Mouse (Mus musculus): ENCODE results near the gene Zfp770. TPM values are rescaled to one million over a fixed set of nuclear protein-coding genes. Genes with fewer than 3 reads are reported as not detected.

The Zfp770 gene
- total and polyA plus RNA-seq, 3 experiments: 6.6 to 9.6 TPM; not detected in 1

- Histone ChIP-seq H3K79me2 (ENCODE audit: control insufficient read depth, insufficient read depth, low read length, poor library complexity) (peaks cover 26% of the 10 kb centered on the region), H3K9ac (ENCODE audit: control insufficient read depth, low read depth, low read length, poor library complexity, severe bottlenecking) (no peak overlapping the region), H3K4me1 (ENCODE audit: control insufficient read depth in 1 of 2, insufficient read depth in 2 of 2, low read length in 2 of 2) (peaks cover 5 to 7% of the 10 kb centered on the region in 2 experiments; a peak in 3 of 4 replicates), H3K27me3 (ENCODE audit: control insufficient read depth in 1 of 2, insufficient read depth in 2 of 2, low read length in 2 of 2) (no peaks in the 10 kb centered on the region; a peak in 1 of 4 replicates), H3K27ac (ENCODE audit: control insufficient read depth, low read depth, low read length) (no peak overlapping the region), H3K36me3 (ENCODE audit: control insufficient read depth in 1 of 2, insufficient read depth in 2 of 2, low read length in 2 of 2) (peaks cover 5 to 12% of the 10 kb centered on the region in 2 experiments), H3K9me3 (replicated peaks; ENCODE audit: insufficient read depth, low read length) (no peaks in the 10 kb centered on the region), H3K4me3 (ENCODE audit: control insufficient read depth in 1 of 2, insufficient read depth in 1 of 2, low read depth in 2 of 2, low read length in 2 of 2) (no peak overlapping the region)
- TF ChIP-seq KAT2A (conservative IDR thresholded peaks at IDR 0.05; ENCODE audit: low read depth, low read length) (no peak), USF2 (IDR thresholded peaks at IDR 0.05; ENCODE audit: borderline replicate concordance in 1 of 2, insufficient read depth in 1 of 2, low read depth in 1 of 2, low read length in 2 of 2) (no peak), NRF1 (IDR thresholded peaks at IDR 0.05; ENCODE audit: insufficient read depth, low read depth, low read length, poor library complexity, severe bottlenecking) (no peak), USF1 (IDR thresholded peaks at IDR 0.05; ENCODE audit: low read depth, low read length) (no peak), ELF1 (IDR thresholded peaks at IDR 0.05; ENCODE audit: low read depth, low read length) (no peak)
- DNase-seq (ENCODE audit: low read depth, low spot score): no peak
These were observed 28.0 kb downstream of the Zfp770 start for GRCm38 (mm10) chr2:114173248-114173647.

DNA sequence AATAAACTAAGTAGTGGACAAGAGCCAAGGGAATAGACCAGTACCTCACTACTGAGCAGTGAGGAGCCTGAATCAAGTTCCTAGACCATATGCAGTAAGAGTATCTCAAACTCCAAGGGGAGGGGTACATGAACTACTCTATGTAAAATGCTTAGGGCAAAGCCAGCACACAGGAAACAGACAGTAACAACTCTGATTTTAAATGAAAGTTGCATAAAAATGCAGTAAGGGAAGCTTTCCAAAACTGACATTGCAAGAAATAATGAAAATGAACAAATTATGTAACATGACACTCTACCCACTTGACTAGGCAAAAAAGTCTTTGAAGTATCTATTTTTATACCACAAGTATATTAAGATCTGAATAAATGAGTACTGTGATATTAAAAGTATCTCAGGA, 33.4 kb downstream of the Zfp770 start:
- no peaks in the 10 kb centered on the region for H3K9me3 ChIP-seq (replicated peaks; ENCODE audit: insufficient read depth, low read length)
- H3K27me3 ChIP-seq (ENCODE audit: control insufficient read depth in 1 of 2, insufficient read depth in 2 of 2, low read length in 2 of 2): no peaks in the 10 kb centered on the region
- peaks cover 0 to 2% of the 10 kb centered on the region in 2 experiments; a peak in 1 of 4 replicates for H3K4me1 ChIP-seq (ENCODE audit: control insufficient read depth in 1 of 2, insufficient read depth in 2 of 2, low read length in 2 of 2)
- TF ChIP-seq MAX (IDR thresholded peaks at IDR 0.05; ENCODE audit: low read length) (no peak), SMC3 (IDR thresholded peaks at IDR 0.05; ENCODE audit: low read depth, low read length) (no peak), ZKSCAN1 (IDR thresholded peaks at IDR 0.05; ENCODE audit: low read depth, low read length) (no peak), MAZ (IDR thresholded peaks at IDR 0.05; ENCODE audit: low read depth, low read length) (no peak), SIN3A (IDR thresholded peaks at IDR 0.05; ENCODE audit: low read length) (no peak), RCOR1 (IDR thresholded peaks at IDR 0.05; ENCODE audit: low read depth, low read length) (no peak), UBTF (IDR thresholded peaks at IDR 0.05; ENCODE audit: borderline replicate concordance, insufficient read depth, low read depth, low read length) (no peak), CHD1 (IDR thresholded peaks at IDR 0.05; ENCODE audit: low read depth, low read length) (no peak), BHLHE40 (IDR thresholded peaks at IDR 0.05; ENCODE audit: borderline replicate concordance, low read depth, low read length) (no peak), POLR2A (IDR thresholded peaks at IDR 0.05; ENCODE audit: control insufficient read depth in 1 of 2, insufficient read depth in 1 of 2, low read depth in 1 of 2, low read length in 2 of 2, poor library complexity in 1 of 2) (no peak), MEF2A (IDR thresholded peaks at IDR 0.05; ENCODE audit: extremely low read depth, insufficient replicate concordance, low read depth, low read length, poor library complexity, severe bottlenecking) (no peak), TBP (IDR thresholded peaks at IDR 0.05; ENCODE audit: low read depth, low read length) (no peak), MAFK (IDR thresholded peaks at IDR 0.05; ENCODE audit: borderline replicate concordance, low read depth, low read length) (no peak), ZNF384 (IDR thresholded peaks at IDR 0.05; ENCODE audit: low read depth, low read length) (no peak), POLR2AphosphoS5 (IDR thresholded peaks at IDR 0.05; ENCODE audit: borderline replicate concordance, low read depth, low read length) (no peak), KAT2A (conservative IDR thresholded peaks at IDR 0.05; ENCODE audit: low read depth, low read length) (no peak), TAL1 (IDR thresholded peaks at IDR 0.05; ENCODE audit: low read length) (no peak), GABPA (IDR thresholded peaks at IDR 0.05; ENCODE audit: low read depth, low read length) (no peak)
- peaks cover 0 to 22% of the 10 kb centered on the region in 2 experiments; a peak in 3 of 4 replicates for H3K36me3 ChIP-seq (ENCODE audit: control insufficient read depth in 1 of 2, insufficient read depth in 2 of 2, low read length in 2 of 2)
- no peak overlapping the region for H3K4me3 ChIP-seq (ENCODE audit: control insufficient read depth in 1 of 2, insufficient read depth in 1 of 2, low read depth in 2 of 2, low read length in 2 of 2)
- H3K27ac ChIP-seq (ENCODE audit: control insufficient read depth, low read depth, low read length): no peak overlapping the region
- no peak for DNase-seq (ENCODE audit: low read depth, low spot score)
- H3K79me2 ChIP-seq (ENCODE audit: control insufficient read depth, insufficient read depth, low read length, poor library complexity): peaks cover 9% of the 10 kb centered on the region
- H3K9ac ChIP-seq (ENCODE audit: control insufficient read depth, low read depth, low read length, poor library complexity, severe bottlenecking): no peak overlapping the region
